ENCODE assay signal across 8 mouse cellular contexts in genomic region chr1:172206141-172206917, GRCm38 (mm10). TPM values are rescaled to one million over a fixed set of nuclear protein-coding genes. Genes with fewer than 3 reads are reported as not detected.
DNase-seq lines count a peak whose midpoint lies in the region; ATAC-seq and TF ChIP-seq lines count a peak whose summit lies in the region.

Pea15a (minus strand) TSS chr1:172206804.

- TF ChIP-seq POLR2A in ES-Bruce4 (IDR thresholded peaks at IDR 0.05; ENCODE audit: insufficient read depth, low read length), result no peak

- peak within 1 kb of the TSS; percentile 64 for H3K9ac ChIP-seq in ES-Bruce4 (ENCODE audit: low read depth, poor library complexity, severe bottlenecking)
- H3K9ac ChIP-seq in lung, embryonic 16.5 days (ENCODE audit: low read length), result peak within 1 kb of the TSS; percentile 80

- peaks cover 17% of the 10 kb centered on the region for H3K4me1 ChIP-seq in ES-Bruce4 (ENCODE audit: control insufficient read depth, insufficient read depth, low read length)
- peaks cover 54% of the 10 kb centered on the region for H3K4me1 ChIP-seq in lung, embryonic 16.5 days (replicated peaks; ENCODE audit: control insufficient read depth, insufficient read depth, low read length)

- no peaks in the 10 kb centered on the region for H3K27me3 ChIP-seq in ES-Bruce4 (ENCODE audit: control insufficient read depth, insufficient read depth, low read length, poor library complexity, severe bottlenecking)
- H3K27me3 ChIP-seq in lung, embryonic 16.5 days (ENCODE audit: control insufficient read depth, insufficient read depth, low read depth, low read length), result no peaks in the 10 kb centered on the region

- H3K36me3 ChIP-seq in ES-Bruce4 (ENCODE audit: control insufficient read depth, insufficient read depth, low read length, poor library complexity, severe bottlenecking), result no peaks in the 10 kb centered on the region
- H3K36me3 ChIP-seq in lung, embryonic 16.5 days (ENCODE audit: control insufficient read depth, insufficient read depth, low read length), result no peaks in the 10 kb centered on the region; the same call in 1 of the 2 replicates

- TF ChIP-seq EP300 in ES-Bruce4 (IDR thresholded peaks at IDR 0.05; ENCODE audit: insufficient read depth, low read depth, low read length), result no peak

- H3K9me3 ChIP-seq in ES-Bruce4 (replicated peaks; ENCODE audit: control insufficient read depth, insufficient read depth, low read length, poor library complexity, severe bottlenecking), result no peaks in the 10 kb centered on the region
- H3K9me3 ChIP-seq in lung, embryonic 16.5 days (ENCODE audit: control insufficient read depth, low read length), result no peaks in the 10 kb centered on the region

- peak within 1 kb of the TSS; percentile 60 for H3K4me2 ChIP-seq in lung, embryonic 16.5 days (ENCODE audit: low read depth, low read length)

- H3K4me3 ChIP-seq in ES-Bruce4 (ENCODE audit: low read depth, low read length), result peak within 1 kb of the TSS; percentile 84
- peak within 1 kb of the TSS; percentile 71 for H3K4me3 ChIP-seq in lung, embryonic 16.5 days (ENCODE audit: low read length)

- TF ChIP-seq CTCF in ES-Bruce4 (IDR thresholded peaks at IDR 0.05; ENCODE audit: low read depth, low read length), result no peak

- peak; percentile 36 for ATAC-seq in frontal cortex, adult (ENCODE audit: low TSS enrichment)
- peak; percentile 63 to 67 for ATAC-seq in hematopoietic stem cell, adult 5-6 weeks (replicated peaks in 1 of 2; ENCODE audit: insufficient read depth in 1 of 2, low FRiP score in 2 of 2, low TSS enrichment in 1 of 2, low read depth in 1 of 2, poor library complexity in 2 of 2, severe bottlenecking in 2 of 2)
- peak; percentile 88 for ATAC-seq in lung, embryonic 16.5 days (ENCODE audit: low read depth)

- no peak within 1 kb of the TSS for H3K27ac ChIP-seq in ES-Bruce4 (ENCODE audit: insufficient read depth, low read length)
- H3K27ac ChIP-seq in lung, embryonic 16.5 days (ENCODE audit: low read length), result peak within 1 kb of the TSS; percentile 80

- WGBS in lung, embryonic 16.5 days, result under 1% methylated on average over 37 of the region's 40 CpGs

- peak; percentile 93 for DNase-seq in cerebellum, adult 11-12 months
- peak; percentile 88 for DNase-seq in layer of hippocampus, adult 9-11 months
- DNase-seq in ovary, postnatal 10 days (ENCODE audit: low spot score), result peak; percentile 67
- peak; percentile 41 to 65 for DNase-seq in thymus, postnatal 10 days (ENCODE audit: low spot score in 2 of 2)

RNA-seq across cellular contexts. Expression of gene Pea15a, which starts in this region (rescaled TPM):
- 61.0 and 62.6 TPM in 2 replicates for polyA plus RNA-seq in ES-Bruce4 (2011; ENCODE audit: insufficient read depth, insufficient read length, low read depth, missing spikeins)
- 8.8 and 10.5 TPM in 2 replicates for total RNA-seq in hematopoietic stem cell, adult 5-6 weeks (2017)
- 139 and 147 TPM in 2 replicates for polyA plus RNA-seq in lung, embryonic 16.5 days (2015; fragmentation: Nextera tagmentation; extraction: Ambion mirVana)

Comparison
In these comparisons a context has a peak if more than half of its experiments do, and no peak if none do; other contexts are left out.
1. ATAC-seq: peak in every context shown above with its lines; median percentile 88 in lung, embryonic 16.5 days; 65 in hematopoietic stem cell, adult 5-6 weeks; 36 in frontal cortex, adult.